Mouse (Mus musculus) heart, embryonic 14.5 days (tissue): ENCODE data around the gene Ccdc157. TPM values are rescaled to one million over a fixed set of nuclear protein-coding genes. Genes with fewer than 3 reads are reported as not detected.

Experiments used
- ATAC-seq: fragments of 200-750 bp; cut with Nextera tagmentation; 2 replicates; pipeline ENCODE4 v1.8.0; 2017; ENCODE audit warnings: low read depth, moderate TSS enrichment; ENCODE audit not compliant: insufficient number of reproducible peaks, insufficient read depth, low FRiP score
- H3K27ac ChIP-seq, 2 experiments: fragments of 200-500 bp in 1 of 2; fragments of 300-500 bp in 1 of 2; sonication (generic) in 1 of 2; replicated peaks in 1 of 2; 2 replicates each; pipeline ENCODE4 v1.5.1; 2012 to 2014; ENCODE audit warnings: low read depth in 2 of 2, low read length in 2 of 2, control low read depth in 1 of 2, mild to moderate bottlenecking in 1 of 2, mixed read lengths in 1 of 2; ENCODE audit not compliant: control insufficient read depth in 1 of 2, insufficient read depth in 1 of 2
- H3K27me3 ChIP-seq: fragments of 300-500 bp; sonication (generic); 2 replicates; pipeline ENCODE4 v1.6.1; 2014; ENCODE audit warnings: mild to moderate bottlenecking, low read length, control low read depth; ENCODE audit not compliant: control insufficient read depth, insufficient read depth
- H3K36me3 ChIP-seq: fragments of 300-500 bp; sonication (generic); 2 replicates; pipeline ENCODE4 v1.6.1; 2014; ENCODE audit warnings: mild to moderate bottlenecking, control low read depth, low read length, mixed read lengths; ENCODE audit not compliant: control insufficient read depth, insufficient read depth
- H3K4me1 ChIP-seq, 2 experiments: fragments of 200-500 bp in 1 of 2; fragments of 300-500 bp in 1 of 2; sonication (generic) in 1 of 2; 2 replicates each; pipeline ENCODE4 v1.6.1; 2012 to 2014; ENCODE audit warnings: low read length in 2 of 2, control low read depth in 1 of 2, mixed read lengths in 1 of 2; ENCODE audit not compliant: control insufficient read depth in 2 of 2, insufficient read depth in 2 of 2
- H3K4me2 ChIP-seq: fragments of 300-500 bp; sonication (generic); 2 replicates; pipeline ENCODE4 v1.6.1; 2014; ENCODE audit warnings: mild to moderate bottlenecking, low read length
- H3K4me3 ChIP-seq, 2 experiments: fragments of 200-500 bp in 1 of 2; fragments of 300-500 bp in 1 of 2; sonication (generic) in 1 of 2; 2 replicates each; pipeline ENCODE4 v1.5.1; 2012 to 2014; ENCODE audit warnings: low read length in 2 of 2, mild to moderate bottlenecking in 2 of 2, control low read depth in 1 of 2, low read depth in 1 of 2, moderate library complexity in 1 of 2; ENCODE audit not compliant: control insufficient read depth in 1 of 2, insufficient read depth in 1 of 2
- H3K9ac ChIP-seq: fragments of 300-500 bp; sonication (generic); 2 replicates; pipeline ENCODE4 v1.6.1; 2014; ENCODE audit warnings: mild to moderate bottlenecking, low read length
- H3K9me3 ChIP-seq: fragments of 300-500 bp; sonication (generic); 2 replicates; pipeline ENCODE4 v1.6.1; 2016; ENCODE audit warnings: low read length, control low read depth; ENCODE audit not compliant: control insufficient read depth
- WGBS: fragments of 180-500 bp; shearing (Covaris S2); extraction: QIAGEN DNeasy Blood & Tissue Kit; methylation state at CpG from one replicate; pipeline ENCODE4 v1.1.7; 2014; 5-methylcytosine and 5-hydroxymethylcytosine counted together
- polyA plus RNA-seq: library from polyadenylated mRNA; unstranded; fragments of >200 nt; fragmentation: Nextera tagmentation; extraction: Ambion mirVana; gene quantifications from 2 replicates; pipeline ENCODE4 v1.2.1, GENCODE M21; 2014

Ccdc157 gene
- polyA plus RNA-seq, 1 experiment from 2014 or later: 3.2 TPM

DNA sequence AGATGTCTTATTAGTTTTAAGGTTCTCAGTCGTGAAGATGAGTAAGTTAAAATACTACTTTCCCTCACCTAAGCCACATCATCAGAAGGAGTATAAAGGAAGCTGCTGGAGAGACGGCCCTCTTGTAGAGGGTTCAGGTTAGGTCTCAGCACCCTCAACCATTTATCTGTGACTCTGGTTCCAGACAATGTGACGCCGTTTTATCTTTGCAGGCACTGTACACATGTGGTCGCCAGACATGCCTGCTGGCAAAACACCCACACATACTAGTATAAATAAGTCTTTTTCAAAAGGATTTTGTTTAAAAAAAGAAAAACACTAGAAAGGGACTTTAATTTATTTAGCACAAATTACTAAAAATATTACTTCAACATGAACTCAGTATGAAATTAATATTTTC, 4.5 kb downstream of the Ccdc157 start:
- Histone ChIP-seq H3K27ac (no peak overlapping the region), H3K27me3 (no peaks in the 10 kb centered on the region), H3K4me1 (peaks cover 0 to 9% of the 10 kb centered on the region in 2 experiments; a peak in 1 of 4 replicates), H3K9ac (no peak overlapping the region), H3K4me3 (no peak overlapping the region), H3K36me3 (0 out of 2 replicates have a peak, but pooled peaks cover 3% of the 10 kb centered on the region), H3K9me3 (no peaks in the 10 kb centered on the region), H3K4me2 (no peak overlapping the region)
- 52% methylated on average over 5 of the region's 5 CpGs for WGBS
- no peak for ATAC-seq

- Histone ChIP-seq H3K4me2 (no peak overlapping the region), H3K4me3 (no peak overlapping the region), H3K9me3 (no peaks in the 10 kb centered on the region), H3K36me3 (0 out of 2 replicates have a peak, but pooled peaks cover 5% of the 10 kb centered on the region), H3K27ac (no peak overlapping the region), H3K4me1 (0 out of 4 replicates have a peak, but pooled peaks cover 0 to 5% of the 10 kb centered on the region in 2 experiments), H3K9ac (no peak overlapping the region), H3K27me3 (no peaks in the 10 kb centered on the region)
- no peak for ATAC-seq
- 81% methylated on average over 7 of the region's 7 CpGs for WGBS
Measured at GRCm38 (mm10) chr11:4153694-4154093, 6.4 kb downstream of the Ccdc157 start.

DNA sequence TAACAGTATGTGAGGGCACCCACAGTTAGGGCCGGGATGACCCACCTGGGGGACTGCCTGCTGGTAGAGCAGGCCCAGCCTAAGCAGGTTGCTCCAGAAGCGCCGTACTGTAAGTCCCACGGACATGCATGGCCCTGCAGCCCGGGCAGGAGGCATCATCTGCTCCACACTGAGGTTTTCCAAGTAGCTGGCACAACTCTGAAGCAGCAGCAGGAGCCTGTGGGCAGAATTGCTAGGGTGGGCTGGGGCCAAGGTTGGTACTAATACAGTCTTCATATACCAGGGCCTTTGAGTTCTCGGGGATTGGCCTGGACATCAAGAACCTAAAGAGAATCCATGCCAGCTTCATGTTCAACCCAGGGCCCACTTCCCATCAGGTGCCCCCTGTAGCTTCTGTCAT, 10.2 kb downstream of the Ccdc157 start:
- no peak for ATAC-seq
- H3K4me3 ChIP-seq: no peak overlapping the region
- WGBS: 84% methylated on average over 6 of the region's 6 CpGs
- H3K9me3 ChIP-seq: no peaks in the 10 kb centered on the region
- peaks cover 14% of the 10 kb centered on the region; the same call in 1 of the 2 replicates for H3K36me3 ChIP-seq
- no peak overlapping the region for H3K9ac ChIP-seq
- H3K4me1 ChIP-seq: peaks cover 0 to 2% of the 10 kb centered on the region in 2 experiments; a peak in 1 of 4 replicates
- no peak overlapping the region for H3K4me2 ChIP-seq
- no peaks in the 10 kb centered on the region for H3K27me3 ChIP-seq
- no peak overlapping the region for H3K27ac ChIP-seq

- Histone ChIP-seq H3K4me2 (no peak overlapping the region), H3K36me3 (peaks cover 22% of the 10 kb centered on the region), H3K27ac (no peak overlapping the region), H3K9me3 (no peaks in the 10 kb centered on the region), H3K4me1 (peaks cover 0 to 2% of the 10 kb centered on the region in 2 experiments; a peak in 1 of 4 replicates), H3K4me3 (no peak overlapping the region), H3K27me3 (no peaks in the 10 kb centered on the region), H3K9ac (no peak overlapping the region)
- ATAC-seq: no peak
- WGBS: 83% methylated on average over 9 of the region's 9 CpGs
Measured at GRCm38 (mm10) chr11:4148536-4149156, 11.4 kb downstream of the Ccdc157 start.

DNA sequence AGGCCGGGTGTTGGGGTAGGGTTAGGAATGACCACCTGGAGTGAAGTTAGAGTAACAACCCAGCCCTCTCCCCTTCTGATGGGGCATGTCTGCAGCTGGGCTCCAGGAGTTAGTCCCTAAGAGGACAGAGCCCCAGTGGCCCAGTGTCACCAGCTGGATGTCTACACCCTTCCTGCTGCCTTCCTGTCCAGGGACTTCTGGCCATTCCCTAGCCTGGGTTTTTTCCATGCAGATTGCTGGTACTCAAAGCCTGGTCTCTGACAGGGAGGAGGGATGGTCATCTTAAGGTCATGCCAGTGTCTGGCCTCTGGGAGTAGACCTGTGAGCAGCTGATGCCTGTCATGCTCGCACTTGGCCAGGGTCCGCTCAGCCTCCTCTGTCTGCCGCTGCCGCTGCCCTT, 12.0 kb downstream of the Ccdc157 start:
- Histone ChIP-seq H3K27me3 (no peaks in the 10 kb centered on the region), H3K4me1 (peaks cover 0 to 2% of the 10 kb centered on the region in 2 experiments; a peak in 1 of 4 replicates), H3K36me3 (peaks cover 27% of the 10 kb centered on the region), H3K4me2 (no peak overlapping the region), H3K9me3 (no peaks in the 10 kb centered on the region), H3K27ac (no peak overlapping the region), H3K9ac (no peak overlapping the region), H3K4me3 (no peak overlapping the region)
- 70% methylated on average over 5 of the region's 5 CpGs for WGBS
- ATAC-seq: no peak

- ATAC-seq: no peak
- no peaks in the 10 kb centered on the region for H3K27me3 ChIP-seq
- H3K27ac ChIP-seq: no peak overlapping the region
- 73% methylated on average over 10 of the region's 10 CpGs for whole genome bisulfite sequencing
- peaks cover 0 to 2% of the 10 kb centered on the region in 2 experiments; a peak in 1 of 4 replicates for H3K4me1 ChIP-seq
- no peaks in the 10 kb centered on the region for H3K9me3 ChIP-seq
- H3K4me3 ChIP-seq: no peak overlapping the region
- H3K36me3 ChIP-seq: peaks cover 37% of the 10 kb centered on the region
- no peak overlapping the region for H3K9ac ChIP-seq
- H3K4me2 ChIP-seq: no peak overlapping the region
Measured at GRCm38 (mm10) chr11:4147098-4147497, 13.0 kb downstream of the Ccdc157 start.

GRCm38 (mm10) chr11:4146381-4146780, 13.7 kb downstream of the Ccdc157 start:
- ATAC-seq: no peak
- Histone ChIP-seq H3K36me3 (peaks cover 45% of the 10 kb centered on the region), H3K27me3 (no peaks in the 10 kb centered on the region), H3K27ac (no peak overlapping the region), H3K9ac (no peak overlapping the region), H3K4me3 (no peak overlapping the region), H3K9me3 (no peaks in the 10 kb centered on the region), H3K4me1 (peaks cover 0 to 2% of the 10 kb centered on the region in 2 experiments; a peak in 1 of 4 replicates), H3K4me2 (no peak overlapping the region)
- WGBS: 60% methylated on average over 6 of the region's 6 CpGs
